Mouse (Mus musculus) liver, embryonic 14.5 days (tissue): ENCODE measurements around the gene Gm884. TPM values are rescaled to one million over a fixed set of nuclear protein-coding genes. Genes with fewer than 3 reads are reported as not detected.

ENCODE experiments used
- ATAC-seq: fragments of 200-750 bp; cut with Nextera tagmentation; 2 replicates; pipeline ENCODE4 v1.8.0; 2017; ENCODE audit warnings: moderate number of reproducible peaks, mild to moderate bottlenecking, moderate library complexity; ENCODE audit not compliant: insufficient read depth
- DNase-seq, 3 experiments: peaks; one replicate each; pipeline ENCODE4 v3.0.0-alpha.2; 2012 to 2013; ENCODE audit warnings: low read depth in 3 of 3, low spot score in 3 of 3
- H3K27ac ChIP-seq: fragments of 300-500 bp; sonication (generic); 2 replicates; pipeline ENCODE4 v1.5.1; 2014; ENCODE audit warnings: moderate library complexity, mild to moderate bottlenecking, control low read depth, inconsistent platforms
- H3K27me3 ChIP-seq: fragments of 300-500 bp; sonication (generic); 2 replicates; pipeline ENCODE4 v1.6.1; 2014; ENCODE audit warnings: mild to moderate bottlenecking, low read length, moderate library complexity; ENCODE audit not compliant: control insufficient read depth, insufficient read depth
- H3K36me3 ChIP-seq: fragments of 300-500 bp; sonication (generic); replicated peaks from 2 replicates; pipeline ENCODE4 v1.6.1; 2014; ENCODE audit warnings: low read depth; ENCODE audit not compliant: control insufficient read depth, insufficient read depth
- H3K4me1 ChIP-seq, 2 experiments: fragments of 200-500 bp in 1 of 2; fragments of 300-500 bp in 1 of 2; sonication (generic) in 1 of 2; replicated peaks; 2 replicates each; pipeline ENCODE4 v1.6.1; 2012 to 2014; ENCODE audit warnings: antibody characterized with exemption in 1 of 2, inconsistent platforms in 1 of 2, low read length in 1 of 2; ENCODE audit not compliant: control insufficient read depth in 2 of 2, insufficient read depth in 2 of 2
- H3K4me2 ChIP-seq: fragments of 300-500 bp; sonication (generic); 2 replicates; pipeline ENCODE4 v1.6.1; 2014; ENCODE audit warnings: low read depth, mild to moderate bottlenecking, control low read depth, moderate library complexity
- H3K4me3 ChIP-seq, 2 experiments: fragments of 200-500 bp in 1 of 2; fragments of 300-500 bp in 1 of 2; sonication (generic) in 1 of 2; 2 replicates each; pipeline ENCODE4 v1.5.1; 2012 to 2014; ENCODE audit warnings: low read depth in 2 of 2, low read length in 2 of 2, mild to moderate bottlenecking in 2 of 2, control low read depth in 1 of 2, inconsistent platforms in 1 of 2, moderate library complexity in 1 of 2; ENCODE audit not compliant: insufficient read depth in 1 of 2
- H3K9ac ChIP-seq: fragments of 300-500 bp; sonication (generic); replicated peaks from 2 replicates; pipeline ENCODE4 v1.6.1; 2014; ENCODE audit warnings: mild to moderate bottlenecking, control low read depth, moderate library complexity
- H3K9me3 ChIP-seq: fragments of 300-500 bp; sonication (generic); 2 replicates; pipeline ENCODE4 v1.6.1; 2016; ENCODE audit warnings: low read length, mixed read lengths; ENCODE audit not compliant: control insufficient read depth
- CTCF ChIP-seq: IDR thresholded peaks from 2 replicates; pipeline ENCODE4 v1.5.1; 2016; ENCODE audit warnings: antibody characterized with exemption, low read depth, control low read depth
- EP300 ChIP-seq: IDR thresholded peaks from 2 replicates; pipeline ENCODE4 v1.6.1; 2016; ENCODE audit warnings: antibody characterized with exemption, low read depth
- WGBS: fragments of 180-500 bp; shearing (Covaris S2); extraction: QIAGEN DNeasy Blood & Tissue Kit; methylation state at CpG from one replicate; pipeline ENCODE4 v1.1.7; 2014; ENCODE audit not compliant: insufficient replicate concordance; 5-methylcytosine and 5-hydroxymethylcytosine counted together
- polyA plus RNA-seq, 2 experiments: library from polyadenylated mRNA; depleted of rRNA in 1 of 2; stranded (reverse) in 1 of 2; unstranded in 1 of 2; fragments of >200 nt; fragmentation: Nextera tagmentation in 1 of 2; extraction: Ambion mirVana in 1 of 2; gene quantifications; 2 replicates each; pipeline versions ENCODE4 v1.2.1 to v1.2.3; 2012 to 2014

The Gm884 gene
- polyA plus RNA-seq (2012; rRNA removed): not detected in 2 replicates
- not detected in 2 replicates for polyA plus RNA-seq (2014; fragmentation: Nextera tagmentation; extraction: Ambion mirVana)

DNA sequence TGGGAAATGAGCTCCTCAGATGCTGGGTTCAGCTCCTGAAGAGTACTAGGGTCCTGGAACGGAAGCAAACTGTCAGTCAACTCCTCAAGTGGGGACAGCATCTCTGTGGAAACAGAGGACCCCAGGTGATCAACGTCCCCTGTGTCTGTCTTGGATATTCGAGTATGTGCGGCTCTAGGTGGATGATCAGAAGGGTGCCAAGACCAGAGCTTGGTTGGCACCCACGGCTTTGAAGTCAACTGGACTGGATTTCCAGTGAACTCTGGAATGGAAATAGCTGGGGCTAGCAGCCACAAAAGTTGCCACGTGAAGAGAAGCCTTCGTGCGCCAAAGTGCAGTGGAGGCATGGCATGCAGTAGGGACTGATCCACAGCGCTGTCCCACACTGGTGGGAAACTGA, at the start of gene Gm884:
Gm884 (minus strand) TSS at position 101 of the 400 bp plus-strand sequence.
- no peak within 1 kb of the TSS for H3K4me2 ChIP-seq
- no peaks in the 10 kb centered on the region for H3K9me3 ChIP-seq
- 59% methylated on average over 9 of the region's 9 CpGs for WGBS
- no peak within 1 kb of the TSS for H3K9ac ChIP-seq
- ATAC-seq (no peak), DNase-seq (no peak)
- H3K27ac ChIP-seq: no peak within 1 kb of the TSS
- H3K36me3 ChIP-seq: no peaks in the 10 kb centered on the region
- no peaks in the 10 kb centered on the region for H3K4me1 ChIP-seq
- TF ChIP-seq CTCF (no peak), EP300 (no peak)
- H3K27me3 ChIP-seq: no peaks in the 10 kb centered on the region
- H3K4me3 ChIP-seq: no peak within 1 kb of the TSS

DNA sequence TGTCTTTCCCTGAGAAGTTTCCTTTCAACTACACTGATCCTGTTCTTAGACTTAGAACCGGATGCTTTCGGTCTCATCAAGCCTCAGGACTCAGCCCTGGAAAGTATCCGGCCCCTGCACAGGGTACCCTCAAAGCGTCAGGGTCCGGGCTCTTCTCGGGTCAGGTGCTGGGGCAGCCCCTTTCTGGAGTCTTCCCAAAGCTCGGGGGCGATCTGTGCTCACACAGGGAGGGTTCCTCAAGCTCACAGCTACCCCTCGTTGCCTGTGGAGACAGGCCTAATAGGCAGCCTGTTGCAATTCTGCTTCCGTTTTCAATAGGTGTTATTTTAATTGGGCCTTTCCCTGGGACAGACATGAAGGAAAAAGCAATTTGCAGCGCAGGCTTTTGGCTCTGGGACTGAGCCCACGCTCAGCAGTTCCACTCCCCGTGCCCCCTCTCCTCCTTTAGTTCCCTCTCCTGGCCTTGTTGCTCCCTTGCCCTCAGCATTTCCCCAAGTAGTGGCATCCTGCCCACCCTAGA, 46.0 kb upstream of the Gm884 start:
- ATAC-seq (no peak), DNase-seq (no peak)
- Histone ChIP-seq H3K27ac (no peak overlapping the region), H3K9ac (no peak overlapping the region), H3K4me1 (no peaks in the 10 kb centered on the region), H3K9me3 (no peaks in the 10 kb centered on the region), H3K4me3 (no peak overlapping the region), H3K27me3 (no peaks in the 10 kb centered on the region), H3K36me3 (no peaks in the 10 kb centered on the region), H3K4me2 (no peak overlapping the region)
- TF ChIP-seq EP300: no peak
- no peak for TF ChIP-seq CTCF
- WGBS: 48% methylated on average over 13 of the region's 13 CpGs

DNA sequence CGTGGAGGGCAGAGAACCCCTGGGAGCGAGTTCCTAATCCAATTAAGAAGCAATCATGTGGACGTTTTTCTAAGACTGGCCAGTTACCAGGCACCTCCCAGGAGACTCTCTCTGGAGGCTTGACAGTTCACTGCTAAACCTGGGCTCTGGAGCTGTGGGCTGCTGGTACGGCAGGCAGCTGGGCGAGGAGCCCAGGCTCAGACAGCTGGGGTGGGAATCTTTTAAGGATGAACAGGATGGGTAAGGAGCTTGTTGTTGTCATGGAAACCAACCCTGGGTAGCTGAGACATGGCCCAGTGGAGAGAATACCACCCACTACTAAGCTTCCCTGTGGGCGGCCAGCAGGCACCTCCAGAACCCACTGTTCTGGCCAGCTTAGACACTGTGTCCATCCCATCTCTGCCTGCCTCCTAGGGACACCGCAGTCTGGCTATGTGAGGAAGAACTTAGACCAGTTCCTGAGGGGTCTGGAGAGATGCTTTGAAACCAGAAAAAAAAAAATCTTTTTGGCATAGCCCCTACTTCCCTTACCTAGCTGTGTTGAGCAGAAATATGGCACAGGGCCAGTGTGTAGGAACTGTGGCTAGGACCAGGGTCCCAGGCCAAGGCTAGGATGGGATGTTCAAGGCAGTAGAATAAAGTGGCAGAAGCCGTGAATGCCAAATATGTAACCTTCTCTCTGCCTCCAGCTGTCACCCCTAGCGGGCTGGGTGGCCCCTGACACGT, 45.4 kb upstream of the Gm884 start:
- Histone ChIP-seq H3K4me2 (no peak overlapping the region), H3K4me1 (no peaks in the 10 kb centered on the region), H3K36me3 (no peaks in the 10 kb centered on the region), H3K9me3 (no peaks in the 10 kb centered on the region), H3K9ac (no peak overlapping the region), H3K27me3 (no peaks in the 10 kb centered on the region), H3K27ac (no peak overlapping the region), H3K4me3 (no peak overlapping the region)
- TF ChIP-seq CTCF: no peak
- no peak for TF ChIP-seq EP300
- 35% methylated on average over 10 of the region's 10 CpGs for WGBS
- DNase-seq (no peak), ATAC-seq (no peak)

DNA sequence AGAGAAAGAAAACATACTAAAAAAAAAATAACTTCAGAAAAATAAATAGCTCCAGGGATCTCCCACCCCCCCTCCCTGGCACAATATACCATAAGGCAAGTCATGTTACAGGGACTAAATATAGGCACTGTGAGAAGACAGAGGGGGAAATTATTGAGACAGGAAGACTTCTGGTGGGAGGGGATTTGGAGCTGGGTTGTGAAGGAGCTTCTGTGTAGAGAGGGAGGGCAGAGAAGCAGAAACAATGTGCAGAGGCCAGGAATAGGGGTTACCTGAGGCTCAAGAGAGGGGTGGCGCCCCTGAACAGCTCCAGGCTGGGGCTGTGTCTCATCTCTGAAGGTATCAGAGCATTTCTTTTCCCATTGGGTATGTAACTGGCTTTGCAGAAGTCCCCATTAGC, 44.8 kb upstream of the Gm884 start:
- TF ChIP-seq CTCF (no peak), EP300 (no peak)
- Histone ChIP-seq H3K9ac (no peak overlapping the region), H3K4me3 (no peak overlapping the region), H3K27me3 (no peaks in the 10 kb centered on the region), H3K9me3 (no peaks in the 10 kb centered on the region), H3K4me1 (no peaks in the 10 kb centered on the region), H3K36me3 (no peaks in the 10 kb centered on the region), H3K27ac (no peak overlapping the region), H3K4me2 (no peak overlapping the region)
- 32% methylated on average over 1 of the region's 1 CpGs for WGBS
- no peak for ATAC-seq
- no peak for DNase-seq

DNA sequence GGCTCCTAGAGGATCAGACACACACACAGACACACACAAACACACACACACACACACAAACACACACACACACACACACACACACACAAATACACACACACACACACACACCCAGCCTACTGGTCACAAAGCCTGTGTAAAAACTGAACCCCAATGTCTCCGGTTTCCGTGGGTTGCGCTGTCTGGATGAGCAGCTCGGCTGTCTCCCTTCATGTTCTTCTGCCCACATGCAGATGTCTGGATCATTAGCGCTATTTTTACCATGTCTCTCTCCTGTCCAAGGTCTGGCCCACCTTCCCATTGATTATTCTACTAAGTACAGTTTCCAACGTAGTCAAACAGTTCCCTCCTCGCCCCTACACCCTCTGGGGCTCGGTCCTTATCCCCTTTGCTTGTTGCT, 42.2 kb upstream of the Gm884 start:
- no peaks in the 10 kb centered on the region for H3K4me1 ChIP-seq
- ATAC-seq (no peak), DNase-seq (no peak)
- no peak for TF ChIP-seq CTCF
- no peak for TF ChIP-seq EP300
- H3K27ac ChIP-seq: no peak overlapping the region
- WGBS: 58% methylated on average over 8 of the region's 8 CpGs
- no peaks in the 10 kb centered on the region for H3K27me3 ChIP-seq
- no peak overlapping the region for H3K9ac ChIP-seq
- H3K36me3 ChIP-seq: no peaks in the 10 kb centered on the region
- H3K4me3 ChIP-seq: no peak overlapping the region
- no peaks in the 10 kb centered on the region for H3K9me3 ChIP-seq
- no peak overlapping the region for H3K4me2 ChIP-seq
